Mouse (Mus musculus) brain, embryonic 14.5 days (tissue): Measurements from ENCODE around the gene Rnf157.

ENCODE experiments used
- CTCF ChIP-seq: fragments of 200-500 bp; IDR thresholded peaks from 2 replicates; pipeline ENCODE4 v1.5.1; 2012; ENCODE audit warnings: inconsistent platforms, mild to moderate bottlenecking, moderate library complexity, borderline replicate concordance; ENCODE audit not compliant: insufficient read depth, insufficient read length; ENCODE audit errors: extremely low read depth
- POLR2A ChIP-seq: fragments of 200-500 bp; IDR thresholded peaks from 2 replicates; pipeline ENCODE4 v1.6.1; 2012; ENCODE audit warnings: mild to moderate bottlenecking, inconsistent platforms, borderline replicate concordance; ENCODE audit not compliant: poor library complexity, insufficient read depth, insufficient read length, severe bottlenecking; ENCODE audit errors: extremely low read depth

DNA sequence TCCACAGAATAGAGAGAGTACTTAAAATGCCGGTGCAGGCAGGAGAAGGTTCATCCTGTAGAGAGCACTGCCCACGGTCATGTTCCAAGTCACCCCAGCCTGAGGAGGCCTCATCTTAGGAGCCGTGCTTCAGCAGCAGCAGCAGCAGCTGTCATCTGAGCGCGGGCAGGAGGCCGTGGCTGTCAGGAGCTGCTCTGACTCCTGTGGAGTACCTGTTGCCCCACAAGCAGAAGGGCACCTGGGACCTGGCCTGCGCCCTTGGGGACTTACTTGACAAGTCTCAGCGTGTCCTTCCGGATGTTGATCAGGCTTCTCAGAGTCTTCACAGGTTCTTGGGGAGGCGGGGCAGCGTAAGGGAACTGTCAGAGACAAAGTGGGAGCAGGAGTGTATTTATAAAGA is 50.8 kb downstream of the Rnf157 start:
- TF ChIP-seq POLR2A (no peak), CTCF (no peak)
